17 mouse cellular contexts compared by ENCODE assay signal in genomic region chr6:92407259-92407658, GRCm38 (mm10).
DNase-seq lines count a peak whose midpoint lies in the region; ATAC-seq and TF ChIP-seq lines count a peak whose summit lies in the region.
"Had no signal": no experiment of that assay in that cellular context is flagged by ENCODE, and none has a peak within 500 bp of the region (broad histone marks: within the 10 kb centered on the region; RNA-seq: fewer than 3 reads in every experiment).

No protein-coding gene starts in this region.

- H3K9me3 ChIP-seq in hindbrain, embryonic 12.5 days (replicated peaks), result no peaks in the 10 kb centered on the region
- no peaks in the 10 kb centered on the region for H3K9me3 ChIP-seq in midbrain, embryonic 14.5 days (ENCODE audit: control insufficient read depth, low read length)
- H3K9me3 ChIP-seq: embryonic facial prominence, embryonic 13.5 days; G1E; limb, embryonic 12.5 days had no signal

- H3K36me3 ChIP-seq in hindbrain, embryonic 12.5 days, result peaks cover 31% of the 10 kb centered on the region
- H3K36me3 ChIP-seq in midbrain, embryonic 14.5 days (ENCODE audit: control insufficient read depth, insufficient read depth, low read length), result peaks cover 24% of the 10 kb centered on the region
- H3K36me3 ChIP-seq: G1E had no signal

- no peak overlapping the region for H3K4me3 ChIP-seq in layer of hippocampus, adult 2 months
- no peak overlapping the region for H3K4me3 ChIP-seq in hindbrain, embryonic 12.5 days
- H3K4me3 ChIP-seq in midbrain, embryonic 14.5 days (replicated peaks; ENCODE audit: low read depth, low read length), result no peak overlapping the region
- H3K4me3 ChIP-seq: embryonic facial prominence, embryonic 13.5 days; limb, embryonic 12.5 days had no signal

- no peak overlapping the region for H3K4me2 ChIP-seq in hindbrain, embryonic 12.5 days (replicated peaks)
- H3K4me2 ChIP-seq in midbrain, embryonic 14.5 days (ENCODE audit: low read length), result no peak overlapping the region
- H3K4me2 ChIP-seq: embryonic facial prominence, embryonic 13.5 days; limb, embryonic 12.5 days had no signal

- peaks cover 11% of the 10 kb centered on the region; the same call in 1 of the 2 replicates for H3K4me1 ChIP-seq in hindbrain, embryonic 12.5 days
- H3K4me1 ChIP-seq in midbrain, embryonic 14.5 days (ENCODE audit: control insufficient read depth, insufficient read depth, low read length), result peaks cover 6% of the 10 kb centered on the region; the same call in 1 of the 2 replicates
- H3K4me1 ChIP-seq: embryonic facial prominence, embryonic 13.5 days had no signal

- no peaks in the 10 kb centered on the region for H3K27me3 ChIP-seq in hindbrain, embryonic 12.5 days
- no peaks in the 10 kb centered on the region for H3K27me3 ChIP-seq in midbrain, embryonic 14.5 days (ENCODE audit: control insufficient read depth, insufficient read depth, low read length)
- H3K27me3 ChIP-seq: embryonic facial prominence, embryonic 13.5 days; limb, embryonic 12.5 days had no signal

- no peak for DNase-seq in layer of hippocampus, adult 2 months (ENCODE audit: low spot score in 2 of 2)
- DNase-seq in layer of hippocampus, adult 18-20 months (ENCODE audit: low spot score in 2 of 2), result no peak
- DNase-seq in midbrain, embryonic 14.5 days, result peak; percentile 59
- DNase-seq in left cerebral cortex, adult 11 months (ENCODE audit: low spot score), result no peak
- no peak for DNase-seq in yolk sac, embryonic 10.5 days (ENCODE audit: low spot score)
- DNase-seq in kidney, postnatal 10 days, result no peak
- no peak for DNase-seq in adrenal gland, adult (ENCODE audit: inconsistent age in 2 of 2, low spot score in 1 of 2)
- DNase-seq: B cell, adult 2 months; cerebellum, adult 8-10 months; heart, postnatal 36 days; kidney, adult 2 months; lung, adult 18-20 months; thymus, adult 2 months had no signal

- H3K9ac ChIP-seq in hindbrain, embryonic 12.5 days, result no peak overlapping the region
- no peak overlapping the region for H3K9ac ChIP-seq in midbrain, embryonic 14.5 days (replicated peaks; ENCODE audit: low read length)
- H3K9ac ChIP-seq: embryonic facial prominence, embryonic 13.5 days; limb, embryonic 12.5 days had no signal

- peak; percentile 25; the same call in 1 of the 2 replicates for TF ChIP-seq CTCF in layer of hippocampus, adult 2 months (conservative IDR thresholded peaks at IDR 0.05)

- peak; percentile 81 for ATAC-seq in hindbrain, embryonic 12.5 days (ENCODE audit: low FRiP score)
- no peak; the same call in 1 of the 2 replicates for ATAC-seq in midbrain, embryonic 14.5 days (ENCODE audit: low FRiP score, low TSS enrichment)

- H3K27ac ChIP-seq in layer of hippocampus, adult 2 months, result 0 out of 2 replicates have a peak overlapping the region, but pooled peaks have one; percentile 51
- H3K27ac ChIP-seq in hindbrain, embryonic 12.5 days, result peak overlapping the region; percentile 73
- H3K27ac ChIP-seq in midbrain, embryonic 14.5 days (replicated peaks; ENCODE audit: low read depth, low read length), result peak overlapping the region; percentile 49
- H3K27ac ChIP-seq: embryonic facial prominence, embryonic 13.5 days; limb, embryonic 12.5 days had no signal

- 60% methylated on average over 5 of the region's 5 CpGs for WGBS in hindbrain, embryonic 12.5 days
- 25% methylated on average over 5 of the region's 5 CpGs for WGBS in midbrain, embryonic 14.5 days
